Mouse (Mus musculus): ENCODE measurements around the gene Dio1. TPM values are rescaled to one million over a fixed set of nuclear protein-coding genes. Genes with fewer than 3 reads are reported as not detected.

Gene Dio1
- polyA plus RNA-seq, 1 experiment from 2014 or later, result not detected

GRCm38 (mm10) chr4:107248061-107248460 lies 58.9 kb downstream of the Dio1 start:
- Histone ChIP-seq H3K4me1 (ENCODE audit: control insufficient read depth, insufficient read depth, low read length) (peaks cover 5% of the 10 kb centered on the region; the same call in 1 of the 2 replicates), H3K27ac (ENCODE audit: low read length) (no peak overlapping the region), H3K36me3 (ENCODE audit: control insufficient read depth, insufficient read depth, low read length) (peaks cover 4% of the 10 kb centered on the region; the same call in 1 of the 2 replicates), H3K4me3 (ENCODE audit: low read depth, low read length) (no peak overlapping the region), H3K9me3 (ENCODE audit: control insufficient read depth, low read depth, low read length) (no peaks in the 10 kb centered on the region), H3K4me2 (replicated peaks; ENCODE audit: low read depth, low read length) (no peak overlapping the region), H3K27me3 (ENCODE audit: control insufficient read depth, insufficient read depth, low read length) (no peaks in the 10 kb centered on the region), H3K9ac (replicated peaks; ENCODE audit: low read depth, low read length) (no peak overlapping the region)
- ATAC-seq (ENCODE audit: insufficient number of reproducible peaks, insufficient read depth, low FRiP score, low read depth), result no peak
- whole genome bisulfite sequencing, result 79% methylated on average over 3 of the region's 3 CpGs

GRCm38 (mm10) chr4:107247110-107247509 lies 59.9 kb downstream of the Dio1 start:
- ATAC-seq (ENCODE audit: insufficient number of reproducible peaks, insufficient read depth, low FRiP score, low read depth), result no peak
- WGBS, result 80% methylated on average over 9 of the region's 9 CpGs

GRCm38 (mm10) chr4:107246040-107246439 lies 60.9 kb downstream of the Dio1 start:
- WGBS, result 24% methylated on average over 1 of the region's 1 CpGs
- no peak for ATAC-seq (ENCODE audit: insufficient number of reproducible peaks, insufficient read depth, low FRiP score, low read depth)

More at GRCm38 (mm10) chr4:107247110-107247509, 59.9 kb downstream of the Dio1 start:
- Histone ChIP-seq H3K4me3 (ENCODE audit: low read depth, low read length) (no peak overlapping the region), H3K27ac (ENCODE audit: low read length) (no peak overlapping the region), H3K4me1 (ENCODE audit: control insufficient read depth, insufficient read depth, low read length) (peaks cover 5% of the 10 kb centered on the region; the same call in 1 of the 2 replicates), H3K9me3 (ENCODE audit: control insufficient read depth, low read depth, low read length) (no peaks in the 10 kb centered on the region), H3K36me3 (ENCODE audit: control insufficient read depth, insufficient read depth, low read length) (peaks cover 7% of the 10 kb centered on the region; the same call in 1 of the 2 replicates), H3K4me2 (replicated peaks; ENCODE audit: low read depth, low read length) (no peak overlapping the region), H3K27me3 (ENCODE audit: control insufficient read depth, insufficient read depth, low read length) (no peaks in the 10 kb centered on the region), H3K9ac (replicated peaks; ENCODE audit: low read depth, low read length) (no peak overlapping the region)

GRCm38 (mm10) chr4:107245368-107245767 lies 61.6 kb downstream of the Dio1 start:
- H3K27me3 ChIP-seq (ENCODE audit: control insufficient read depth, insufficient read depth, low read length), result no peaks in the 10 kb centered on the region
- no peaks in the 10 kb centered on the region for H3K9me3 ChIP-seq (ENCODE audit: control insufficient read depth, low read depth, low read length)
- no peak overlapping the region for H3K4me3 ChIP-seq (ENCODE audit: low read depth, low read length)
- no peak overlapping the region for H3K9ac ChIP-seq (replicated peaks; ENCODE audit: low read depth, low read length)
- 52% methylated on average over 2 of the region's 2 CpGs for WGBS
- no peak for ATAC-seq (ENCODE audit: insufficient number of reproducible peaks, insufficient read depth, low FRiP score, low read depth)
- no peak overlapping the region for H3K4me2 ChIP-seq (replicated peaks; ENCODE audit: low read depth, low read length)
- peaks cover 5% of the 10 kb centered on the region; the same call in 1 of the 2 replicates for H3K4me1 ChIP-seq (ENCODE audit: control insufficient read depth, insufficient read depth, low read length)
- H3K36me3 ChIP-seq (ENCODE audit: control insufficient read depth, insufficient read depth, low read length), result peaks cover 12% of the 10 kb centered on the region
- H3K27ac ChIP-seq (ENCODE audit: low read length), result peak overlapping the region; percentile 34; the same call in 1 of the 2 replicates

More at GRCm38 (mm10) chr4:107246040-107246439, 60.9 kb downstream of the Dio1 start:
- peaks cover 5% of the 10 kb centered on the region; the same call in 1 of the 2 replicates for H3K4me1 ChIP-seq (ENCODE audit: control insufficient read depth, insufficient read depth, low read length)
- H3K36me3 ChIP-seq (ENCODE audit: control insufficient read depth, insufficient read depth, low read length), result peaks cover 7% of the 10 kb centered on the region; the same call in 1 of the 2 replicates
- peak overlapping the region; percentile 34; the same call in 1 of the 2 replicates for H3K27ac ChIP-seq (ENCODE audit: low read length)
- no peaks in the 10 kb centered on the region for H3K9me3 ChIP-seq (ENCODE audit: control insufficient read depth, low read depth, low read length)
- H3K4me3 ChIP-seq (ENCODE audit: low read depth, low read length), result no peak overlapping the region
- H3K9ac ChIP-seq (replicated peaks; ENCODE audit: low read depth, low read length), result no peak overlapping the region
- no peaks in the 10 kb centered on the region for H3K27me3 ChIP-seq (ENCODE audit: control insufficient read depth, insufficient read depth, low read length)
- H3K4me2 ChIP-seq (replicated peaks; ENCODE audit: low read depth, low read length), result no peak overlapping the region

- Histone ChIP-seq H3K9ac (replicated peaks; ENCODE audit: low read depth, low read length) (no peak overlapping the region), H3K4me2 (replicated peaks; ENCODE audit: low read depth, low read length) (no peak overlapping the region), H3K9me3 (ENCODE audit: control insufficient read depth, low read depth, low read length) (no peaks in the 10 kb centered on the region), H3K27ac (ENCODE audit: low read length) (no peak overlapping the region), H3K36me3 (ENCODE audit: control insufficient read depth, insufficient read depth, low read length) (peaks cover 24% of the 10 kb centered on the region), H3K27me3 (ENCODE audit: control insufficient read depth, insufficient read depth, low read length) (no peaks in the 10 kb centered on the region), H3K4me3 (ENCODE audit: low read depth, low read length) (no peak overlapping the region), H3K4me1 (ENCODE audit: control insufficient read depth, insufficient read depth, low read length) (no peaks in the 10 kb centered on the region)
- ATAC-seq (ENCODE audit: insufficient number of reproducible peaks, insufficient read depth, low FRiP score, low read depth), result no peak
- WGBS, result 75% methylated on average over 6 of the region's 6 CpGs
Measured at GRCm38 (mm10) chr4:107243365-107244333, 63.3 kb downstream of the Dio1 start.

Other genes starting within 250 kb of the Dio1 start
- 110 and 111 TPM in 2 replicates for gene Mrpl37, start 240.3 kb downstream of the Dio1 start, polyA plus RNA-seq (2014; fragmentation: Nextera tagmentation; extraction: Ambion mirVana)
- gene Cyb5rl, start 240.2 kb downstream of the Dio1 start, polyA plus RNA-seq (2014; fragmentation: Nextera tagmentation; extraction: Ambion mirVana), result 4.9 and 7.4 TPM in 2 replicates
- not detected in 2 replicates for gene Cdcp2, start 210.3 kb downstream of the Dio1 start, polyA plus RNA-seq (2014; fragmentation: Nextera tagmentation; extraction: Ambion mirVana)
- 384 and 395 TPM in 2 replicates for gene Tmem59, start 128.8 kb downstream of the Dio1 start, polyA plus RNA-seq (2014; fragmentation: Nextera tagmentation; extraction: Ambion mirVana)
- 16.1 and 20.8 TPM in 2 replicates for gene Tceanc2, start 128.1 kb downstream of the Dio1 start, polyA plus RNA-seq (2014; fragmentation: Nextera tagmentation; extraction: Ambion mirVana)
- not detected in 2 replicates for gene Ldlrad1, start 98.0 kb downstream of the Dio1 start, polyA plus RNA-seq (2014; fragmentation: Nextera tagmentation; extraction: Ambion mirVana)
- gene Lrrc42, start 53.6 kb downstream of the Dio1 start, polyA plus RNA-seq (2014; fragmentation: Nextera tagmentation; extraction: Ambion mirVana), result 67.6 and 70.4 TPM in 2 replicates
- 37.8 and 40.6 TPM in 2 replicates for gene Hspb11, start 53.6 kb downstream of the Dio1 start, polyA plus RNA-seq (2014; fragmentation: Nextera tagmentation; extraction: Ambion mirVana)
- 55.3 and 57.1 TPM in 2 replicates for gene Yipf1, start 7.2 kb upstream of the Dio1 start, polyA plus RNA-seq (2014; fragmentation: Nextera tagmentation; extraction: Ambion mirVana)
- gene Ndc1, start 60.6 kb upstream of the Dio1 start, polyA plus RNA-seq (2014; fragmentation: Nextera tagmentation; extraction: Ambion mirVana), result 35.5 and 37.3 TPM in 2 replicates
- 0.20 and 0.69 TPM in 2 replicates for gene Glis1, start 127.4 kb upstream of the Dio1 start, polyA plus RNA-seq (2014; fragmentation: Nextera tagmentation; extraction: Ambion mirVana)

All from stomach, embryonic 14.5 days (tissue).